Mouse (Mus musculus): Measurements from ENCODE around the gene Nwd2. TPM values are rescaled to one million over a fixed set of nuclear protein-coding genes. Genes with fewer than 3 reads are reported as not detected.

The Nwd2 gene
- polyA plus RNA-seq, 1 experiment from 2014 or later = 0.51 TPM

- ATAC-seq (ENCODE audit: insufficient number of reproducible peaks, low FRiP score, low TSS enrichment, low read depth) = no peak
- Histone ChIP-seq H3K4me1 (no peaks in the 10 kb centered on the region), H3K9ac (no peak overlapping the region), H3K4me3 (no peak overlapping the region), H3K27ac (no peak overlapping the region), H3K36me3 (no peaks in the 10 kb centered on the region), H3K27me3 (no peaks in the 10 kb centered on the region), H3K4me2 (no peak overlapping the region), H3K9me3 (no peaks in the 10 kb centered on the region)
- WGBS = 85% methylated on average over 5 of the region's 5 CpGs
These were observed 18.0 kb downstream of the Nwd2 start for GRCm38 (mm10) chr5:63666884-63667283.

- H3K4me3 ChIP-seq = no peak overlapping the region
- H3K9ac ChIP-seq = no peak overlapping the region
- no peak overlapping the region for H3K4me2 ChIP-seq
- H3K4me1 ChIP-seq = no peaks in the 10 kb centered on the region
- ATAC-seq (ENCODE audit: insufficient number of reproducible peaks, low FRiP score, low TSS enrichment, low read depth) = no peak
- H3K36me3 ChIP-seq = no peaks in the 10 kb centered on the region
- H3K27me3 ChIP-seq = no peaks in the 10 kb centered on the region
- H3K27ac ChIP-seq = no peak overlapping the region
- H3K9me3 ChIP-seq = no peaks in the 10 kb centered on the region
- WGBS = 85% methylated on average over 2 of the region's 2 CpGs
These were observed 27.0 kb downstream of the Nwd2 start for GRCm38 (mm10) chr5:63675934-63676333.

GRCm38 (mm10) chr5:63689084-63689483, 40.2 kb downstream of the Nwd2 start:
- Histone ChIP-seq H3K4me2 (no peak overlapping the region), H3K9ac (no peak overlapping the region), H3K36me3 (no peaks in the 10 kb centered on the region), H3K27ac (no peak overlapping the region), H3K9me3 (no peaks in the 10 kb centered on the region), H3K27me3 (no peaks in the 10 kb centered on the region), H3K4me3 (no peak overlapping the region), H3K4me1 (no peaks in the 10 kb centered on the region)
- 83% methylated on average over 1 of the region's 1 CpGs for WGBS
- ATAC-seq (ENCODE audit: insufficient number of reproducible peaks, low FRiP score, low TSS enrichment, low read depth) = no peak

GRCm38 (mm10) chr5:63696784-63697183, 47.9 kb downstream of the Nwd2 start:
- H3K4me3 ChIP-seq = no peak overlapping the region
- no peak for ATAC-seq (ENCODE audit: insufficient number of reproducible peaks, low FRiP score, low TSS enrichment, low read depth)
- H3K27me3 ChIP-seq = no peaks in the 10 kb centered on the region
- no peak overlapping the region for H3K4me2 ChIP-seq
- 93% methylated on average over 2 of the region's 2 CpGs for WGBS
- no peaks in the 10 kb centered on the region for H3K4me1 ChIP-seq
- no peak overlapping the region for H3K27ac ChIP-seq
- no peaks in the 10 kb centered on the region for H3K9me3 ChIP-seq
- no peaks in the 10 kb centered on the region for H3K36me3 ChIP-seq
- no peak overlapping the region for H3K9ac ChIP-seq

GRCm38 (mm10) chr5:63697196-63697595, 48.3 kb downstream of the Nwd2 start:
- Histone ChIP-seq H3K27me3 (no peaks in the 10 kb centered on the region), H3K36me3 (no peaks in the 10 kb centered on the region), H3K4me3 (no peak overlapping the region), H3K4me2 (no peak overlapping the region), H3K9me3 (no peaks in the 10 kb centered on the region), H3K27ac (no peak overlapping the region), H3K9ac (no peak overlapping the region), H3K4me1 (no peaks in the 10 kb centered on the region)
- no peak for ATAC-seq (ENCODE audit: insufficient number of reproducible peaks, low FRiP score, low TSS enrichment, low read depth)
- WGBS = 57% methylated on average over 5 of the region's 5 CpGs

- Histone ChIP-seq H3K36me3 (no peaks in the 10 kb centered on the region), H3K4me2 (no peak overlapping the region), H3K9me3 (no peaks in the 10 kb centered on the region), H3K27ac (no peak overlapping the region), H3K27me3 (no peaks in the 10 kb centered on the region), H3K4me3 (no peak overlapping the region), H3K9ac (no peak overlapping the region), H3K4me1 (no peaks in the 10 kb centered on the region)
- ATAC-seq (ENCODE audit: insufficient number of reproducible peaks, low FRiP score, low TSS enrichment, low read depth) = no peak
- WGBS = 77% methylated on average over 3 of the region's 3 CpGs
These were observed 80.1 kb downstream of the Nwd2 start for GRCm38 (mm10) chr5:63728955-63729354.

GRCm38 (mm10) chr5:63735521-63735920, 86.6 kb downstream of the Nwd2 start:
- no peak overlapping the region for H3K9ac ChIP-seq
- H3K4me3 ChIP-seq = no peak overlapping the region
- ATAC-seq (ENCODE audit: insufficient number of reproducible peaks, low FRiP score, low TSS enrichment, low read depth) = no peak
- no peaks in the 10 kb centered on the region for H3K4me1 ChIP-seq
- H3K36me3 ChIP-seq = no peaks in the 10 kb centered on the region
- H3K27me3 ChIP-seq = no peaks in the 10 kb centered on the region
- H3K27ac ChIP-seq = no peak overlapping the region
- H3K9me3 ChIP-seq = no peaks in the 10 kb centered on the region
- no peak overlapping the region for H3K4me2 ChIP-seq
- WGBS = 86% methylated on average over 7 of the region's 7 CpGs

GRCm38 (mm10) chr5:63743426-63743825, 94.5 kb downstream of the Nwd2 start:
- Histone ChIP-seq H3K9ac (no peak overlapping the region), H3K4me1 (no peaks in the 10 kb centered on the region), H3K36me3 (no peaks in the 10 kb centered on the region), H3K9me3 (no peaks in the 10 kb centered on the region), H3K4me2 (no peak overlapping the region), H3K27ac (no peak overlapping the region), H3K27me3 (no peaks in the 10 kb centered on the region), H3K4me3 (no peak overlapping the region)
- no peak for ATAC-seq (ENCODE audit: insufficient number of reproducible peaks, low FRiP score, low TSS enrichment, low read depth)
- 68% methylated on average over 2 of the region's 2 CpGs for WGBS

GRCm38 (mm10) chr5:63748299-63748698, 99.4 kb downstream of the Nwd2 start:
- H3K36me3 ChIP-seq = no peaks in the 10 kb centered on the region
- no peaks in the 10 kb centered on the region for H3K9me3 ChIP-seq
- H3K4me3 ChIP-seq = no peak overlapping the region
- no peak overlapping the region for H3K9ac ChIP-seq
- H3K27ac ChIP-seq = no peak overlapping the region
- no peaks in the 10 kb centered on the region for H3K4me1 ChIP-seq
- no peak overlapping the region for H3K4me2 ChIP-seq
- WGBS = 37% methylated on average over 2 of the region's 2 CpGs
- H3K27me3 ChIP-seq = no peaks in the 10 kb centered on the region
- ATAC-seq (ENCODE audit: insufficient number of reproducible peaks, low FRiP score, low TSS enrichment, low read depth) = no peak

- Histone ChIP-seq H3K4me1 (no peaks in the 10 kb centered on the region), H3K9ac (no peak overlapping the region), H3K27me3 (no peaks in the 10 kb centered on the region), H3K9me3 (no peaks in the 10 kb centered on the region), H3K27ac (no peak overlapping the region), H3K4me3 (no peak overlapping the region), H3K4me2 (no peak overlapping the region), H3K36me3 (no peaks in the 10 kb centered on the region)
- no peak for ATAC-seq (ENCODE audit: insufficient number of reproducible peaks, low FRiP score, low TSS enrichment, low read depth)
- WGBS = 40% methylated on average over 1 of the region's 1 CpGs
These were observed 99.9 kb downstream of the Nwd2 start for GRCm38 (mm10) chr5:63748759-63749158.

- Histone ChIP-seq H3K4me2 (no peak overlapping the region), H3K9ac (no peak overlapping the region), H3K9me3 (no peaks in the 10 kb centered on the region), H3K27ac (no peak overlapping the region), H3K27me3 (no peaks in the 10 kb centered on the region), H3K4me3 (no peak overlapping the region), H3K4me1 (no peaks in the 10 kb centered on the region), H3K36me3 (no peaks in the 10 kb centered on the region)
- 35% methylated on average over 5 of the region's 5 CpGs for WGBS
- no peak for ATAC-seq (ENCODE audit: insufficient number of reproducible peaks, low FRiP score, low TSS enrichment, low read depth)
These were observed 106.3 kb downstream of the Nwd2 start for GRCm38 (mm10) chr5:63755092-63755761.

GRCm38 (mm10) chr5:63755938-63756337, 107.0 kb downstream of the Nwd2 start:
- no peaks in the 10 kb centered on the region for H3K4me1 ChIP-seq
- no peak overlapping the region for H3K4me3 ChIP-seq
- no peaks in the 10 kb centered on the region for H3K9me3 ChIP-seq
- H3K4me2 ChIP-seq = no peak overlapping the region
- WGBS = 83% methylated on average over 3 of the region's 3 CpGs
- no peak overlapping the region for H3K9ac ChIP-seq
- no peaks in the 10 kb centered on the region for H3K36me3 ChIP-seq
- H3K27me3 ChIP-seq = no peaks in the 10 kb centered on the region
- no peak for ATAC-seq (ENCODE audit: insufficient number of reproducible peaks, low FRiP score, low TSS enrichment, low read depth)
- H3K27ac ChIP-seq = no peak overlapping the region

GRCm38 (mm10) chr5:63765886-63766285, 117.0 kb downstream of the Nwd2 start:
- no peak overlapping the region for H3K9ac ChIP-seq
- no peaks in the 10 kb centered on the region for H3K36me3 ChIP-seq
- H3K9me3 ChIP-seq = no peaks in the 10 kb centered on the region
- WGBS = 65% methylated on average over 4 of the region's 4 CpGs
- no peak overlapping the region for H3K4me3 ChIP-seq
- H3K4me1 ChIP-seq = no peaks in the 10 kb centered on the region
- ATAC-seq (ENCODE audit: insufficient number of reproducible peaks, low FRiP score, low TSS enrichment, low read depth) = no peak
- H3K27ac ChIP-seq = no peak overlapping the region
- no peaks in the 10 kb centered on the region for H3K27me3 ChIP-seq
- H3K4me2 ChIP-seq = no peak overlapping the region
